Mouse (Mus musculus): Measurements from ENCODE around the gene Cdk5rap3. TPM values are rescaled to one million over a fixed set of nuclear protein-coding genes. Genes with fewer than 3 reads are reported as not detected.
A peak's percentile ranks its signal among the peaks of the same experiment; 100 is the strongest.

Gene Cdk5rap3
- polyA plus RNA-seq, 1 experiment from 2014 or later, result 102 TPM

- H3K4me2 ChIP-seq, result peak overlapping the region; percentile 77
- peak overlapping the region; percentile 43 for H3K4me3 ChIP-seq
- 0 out of 2 replicates have a peak, but pooled peaks cover 7% of the 10 kb centered on the region for H3K27me3 ChIP-seq
- no peaks in the 10 kb centered on the region for H3K9me3 ChIP-seq (replicated peaks)
- no peaks in the 10 kb centered on the region for H3K36me3 ChIP-seq (ENCODE audit: poor library complexity, severe bottlenecking)
- peak overlapping the region; percentile 61; the same call in 1 of the 2 replicates for H3K9ac ChIP-seq
- WGBS, result under 1% methylated on average over 31 of the region's 31 CpGs
- peaks cover 37% of the 10 kb centered on the region for H3K4me1 ChIP-seq
- peak; percentile 89 for ATAC-seq
- 0 out of 2 replicates have a peak overlapping the region, but pooled peaks have one; percentile 31 for H3K27ac ChIP-seq
Observed at GRCm38 (mm10) chr11:96861878-96862289, 54.4 kb downstream of the Cdk5rap3 start.

DNA sequence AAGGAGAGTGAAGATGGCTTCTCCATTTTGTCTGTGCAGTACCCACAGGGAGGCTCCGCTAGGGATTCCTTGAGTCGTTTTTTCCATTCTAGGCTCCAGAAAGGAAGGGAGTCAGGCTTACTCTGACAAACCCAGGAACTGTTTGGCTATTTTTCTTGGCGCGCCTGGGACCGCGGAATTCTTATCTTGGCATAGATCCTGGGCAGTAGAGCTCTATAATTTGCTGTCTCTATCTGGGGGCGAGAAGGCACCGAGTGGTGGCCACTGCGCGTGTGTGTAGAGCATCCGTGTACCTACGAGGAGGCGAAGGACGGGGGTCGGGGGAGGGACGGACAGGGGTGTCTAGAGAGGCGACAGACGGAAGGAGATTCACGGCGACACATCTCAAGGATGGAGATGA is 54.9 kb downstream of the Cdk5rap3 start:
- peak; percentile 39 for ATAC-seq
- Histone ChIP-seq H3K4me1 (peaks cover 37% of the 10 kb centered on the region), H3K9ac (peak overlapping the region; percentile 61), H3K9me3 (replicated peaks) (no peaks in the 10 kb centered on the region), H3K27me3 (0 out of 2 replicates have a peak, but pooled peaks cover 7% of the 10 kb centered on the region), H3K27ac (no peak overlapping the region), H3K4me2 (peak overlapping the region; percentile 77), H3K36me3 (ENCODE audit: poor library complexity, severe bottlenecking) (no peaks in the 10 kb centered on the region), H3K4me3 (peak overlapping the region; percentile 43)
- WGBS, result 2% methylated on average over 20 of the region's 20 CpGs

- no peaks in the 10 kb centered on the region for H3K36me3 ChIP-seq (ENCODE audit: poor library complexity, severe bottlenecking)
- H3K4me2 ChIP-seq, result peak overlapping the region; percentile 77; the same call in 1 of the 2 replicates
- H3K4me3 ChIP-seq, result no peak overlapping the region
- 0 out of 2 replicates have a peak, but pooled peaks cover 7% of the 10 kb centered on the region for H3K27me3 ChIP-seq
- 11% methylated on average over 8 of the region's 8 CpGs for WGBS
- H3K9me3 ChIP-seq (replicated peaks), result no peaks in the 10 kb centered on the region
- no peak overlapping the region for H3K27ac ChIP-seq
- ATAC-seq, result peak; percentile 50
- H3K4me1 ChIP-seq, result peaks cover 37% of the 10 kb centered on the region
- H3K9ac ChIP-seq, result no peak overlapping the region
Observed at GRCm38 (mm10) chr11:96860564-96860963, 55.7 kb downstream of the Cdk5rap3 start.

DNA sequence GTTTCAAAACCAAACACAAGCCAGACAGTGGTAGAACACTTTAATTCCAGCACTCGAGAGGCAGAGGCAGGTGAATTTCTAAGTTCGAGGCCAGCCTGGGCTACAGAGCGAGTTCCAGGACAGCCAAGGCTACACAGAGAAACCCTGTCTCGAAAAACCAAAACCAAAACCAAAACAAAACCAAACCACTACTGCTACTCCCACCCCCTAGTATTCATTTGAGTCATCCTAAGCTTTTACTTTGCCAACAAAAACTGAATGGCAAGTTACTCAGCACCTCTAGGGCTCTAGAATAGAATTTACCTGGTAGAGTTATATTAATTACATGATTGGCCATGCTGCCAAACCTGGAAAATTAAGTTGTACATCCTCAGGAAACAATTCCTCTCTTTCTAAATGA is 56.7 kb downstream of the Cdk5rap3 start:
- H3K9me3 ChIP-seq (replicated peaks), result no peaks in the 10 kb centered on the region
- no peak overlapping the region for H3K4me3 ChIP-seq
- no peak overlapping the region for H3K9ac ChIP-seq
- no peak for ATAC-seq
- no peaks in the 10 kb centered on the region for H3K36me3 ChIP-seq (ENCODE audit: poor library complexity, severe bottlenecking)
- H3K27me3 ChIP-seq, result 0 out of 2 replicates have a peak, but pooled peaks cover 7% of the 10 kb centered on the region
- no peak overlapping the region for H3K27ac ChIP-seq
- no peak overlapping the region for H3K4me2 ChIP-seq
- peaks cover 37% of the 10 kb centered on the region for H3K4me1 ChIP-seq
- WGBS, result 93% methylated on average over 4 of the region's 4 CpGs

DNA sequence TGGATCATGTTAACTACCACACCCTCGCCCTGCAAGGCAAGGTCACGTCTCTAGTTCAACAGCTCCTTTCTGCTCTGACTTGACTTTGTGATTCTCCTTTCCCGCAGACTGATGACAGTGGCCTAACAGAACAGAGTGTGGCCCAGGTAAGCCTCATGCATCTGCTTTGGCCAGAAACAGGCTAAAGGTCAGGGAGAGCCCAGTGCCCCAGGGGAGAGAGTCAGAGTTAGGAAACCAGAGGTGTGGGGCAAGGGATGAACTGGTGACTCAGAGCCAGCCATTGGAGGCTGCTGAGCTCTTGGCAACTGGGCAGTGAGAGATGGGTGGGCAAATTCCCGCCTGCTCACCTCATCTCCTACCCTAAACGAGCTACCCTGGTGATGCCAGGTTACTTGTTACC is 58.9 kb downstream of the Cdk5rap3 start:
- Histone ChIP-seq H3K4me2 (no peak overlapping the region), H3K36me3 (ENCODE audit: poor library complexity, severe bottlenecking) (no peaks in the 10 kb centered on the region), H3K4me3 (no peak overlapping the region), H3K27me3 (0 out of 2 replicates have a peak, but pooled peaks cover 6% of the 10 kb centered on the region), H3K9ac (no peak overlapping the region), H3K4me1 (peaks cover 19% of the 10 kb centered on the region), H3K27ac (no peak overlapping the region), H3K9me3 (replicated peaks) (no peaks in the 10 kb centered on the region)
- no peak for ATAC-seq
- 90% methylated on average over 5 of the region's 5 CpGs for WGBS

Other genes starting within 250 kb of the Cdk5rap3 start
- gene Snx11, start 138.9 kb downstream of the Cdk5rap3 start, polyA plus RNA-seq (2015; fragmentation: Nextera tagmentation; extraction: Ambion mirVana), result 36.2 and 43.0 TPM in 2 replicates
- 156 and 175 TPM in 2 replicates for gene Cbx1, start 127.4 kb downstream of the Cdk5rap3 start, polyA plus RNA-seq (2015; fragmentation: Nextera tagmentation; extraction: Ambion mirVana)
- 49.0 and 56.2 TPM in 2 replicates for gene Nfe2l1, start 86.5 kb downstream of the Cdk5rap3 start, polyA plus RNA-seq (2015; fragmentation: Nextera tagmentation; extraction: Ambion mirVana)
- gene Copz2, start 66.6 kb downstream of the Cdk5rap3 start, polyA plus RNA-seq (2015; fragmentation: Nextera tagmentation; extraction: Ambion mirVana), result 12.3 and 13.8 TPM in 2 replicates
- gene Prr15l, start 11.6 kb upstream of the Cdk5rap3 start, polyA plus RNA-seq (2015; fragmentation: Nextera tagmentation; extraction: Ambion mirVana), result 0.08 and 0.25 TPM in 2 replicates
- gene Pnpo, start 27.5 kb upstream of the Cdk5rap3 start, polyA plus RNA-seq (2015; fragmentation: Nextera tagmentation; extraction: Ambion mirVana), result 13.9 and 20.0 TPM in 2 replicates
- 18.3 and 18.8 TPM in 2 replicates for gene Sp2, start 66.5 kb upstream of the Cdk5rap3 start, polyA plus RNA-seq (2015; fragmentation: Nextera tagmentation; extraction: Ambion mirVana)
- 0.15 and 0.21 TPM in 2 replicates for gene Sp6, start 96.9 kb upstream of the Cdk5rap3 start, polyA plus RNA-seq (2015; fragmentation: Nextera tagmentation; extraction: Ambion mirVana)
- 22.8 and 23.0 TPM in 2 replicates for gene Scrn2, start 113.4 kb upstream of the Cdk5rap3 start, polyA plus RNA-seq (2015; fragmentation: Nextera tagmentation; extraction: Ambion mirVana)
- 3.0 and 3.6 TPM in 2 replicates for gene Lrrc46, start 124.9 kb upstream of the Cdk5rap3 start, polyA plus RNA-seq (2015; fragmentation: Nextera tagmentation; extraction: Ambion mirVana)
- 59.3 and 60.7 TPM in 2 replicates for gene Mrpl10, start 125.1 kb upstream of the Cdk5rap3 start, polyA plus RNA-seq (2015; fragmentation: Nextera tagmentation; extraction: Ambion mirVana)
- 7.8 and 8.7 TPM in 2 replicates for gene Osbpl7, start 134.1 kb upstream of the Cdk5rap3 start, polyA plus RNA-seq (2015; fragmentation: Nextera tagmentation; extraction: Ambion mirVana)
- 0.27 and 0.31 TPM in 2 replicates for gene Tbx21, start 198.8 kb upstream of the Cdk5rap3 start, polyA plus RNA-seq (2015; fragmentation: Nextera tagmentation; extraction: Ambion mirVana)
- gene Tbkbp1, start 235.0 kb upstream of the Cdk5rap3 start, polyA plus RNA-seq (2015; fragmentation: Nextera tagmentation; extraction: Ambion mirVana), result 4.5 and 5.0 TPM in 2 replicates